Mouse (Mus musculus): Measurements from ENCODE around the gene Gpatch8.

GRCm38 (mm10) chr11:102552051-102552450, 4.1 kb downstream of the Gpatch8 start:
- TF ChIP-seq ZMIZ1 (IDR thresholded peaks at IDR 0.05; ENCODE audit: low read depth, low read length) = no peak
- TF ChIP-seq E2F4 (IDR thresholded peaks at IDR 0.05; ENCODE audit: insufficient replicate concordance, low read depth, low read length) = no peak
- TF ChIP-seq ZKSCAN1 (IDR thresholded peaks at IDR 0.05; ENCODE audit: borderline replicate concordance, low read depth, low read length) = no peak
- TF ChIP-seq RCOR1 (conservative IDR thresholded peaks at IDR 0.05; ENCODE audit: low read depth, low read length) = no peak
- no peak for TF ChIP-seq PAX5 (IDR thresholded peaks at IDR 0.05; ENCODE audit: low read length)
- no peak for TF ChIP-seq EP300 (IDR thresholded peaks at IDR 0.05; ENCODE audit: low read length)
- TF ChIP-seq ZNF384 (IDR thresholded peaks at IDR 0.05; ENCODE audit: low read depth, low read length) = no peak
- no peak for TF ChIP-seq MAZ (IDR thresholded peaks at IDR 0.05; ENCODE audit: low read depth, low read length)
- no peak for TF ChIP-seq POLR2A (IDR thresholded peaks at IDR 0.05; ENCODE audit: low read depth, low read length)
- no peak for TF ChIP-seq KAT2A (IDR thresholded peaks at IDR 0.05; ENCODE audit: insufficient replicate concordance, low read length)
- TF ChIP-seq MEF2A (IDR thresholded peaks at IDR 0.05; ENCODE audit: borderline replicate concordance, low read depth, low read length) = no peak
- TF ChIP-seq HCFC1 (IDR thresholded peaks at IDR 0.05; ENCODE audit: low read depth, low read length) = no peak

Measured in CH12.LX (cell line).